Mouse (Mus musculus) heart, embryonic 16.5 days (tissue): Measurements from ENCODE around the gene Ppp1r3c. TPM values are rescaled to one million over a fixed set of nuclear protein-coding genes. Genes with fewer than 3 reads are reported as not detected.

Source experiments
- polyA plus RNA-seq: library from polyadenylated mRNA; unstranded; fragments of >200 nt; fragmentation: Nextera tagmentation; extraction: Ambion mirVana; gene quantifications from 2 replicates; pipeline ENCODE4 v1.2.1, GENCODE M21; 2015

Gene Ppp1r3c
- polyA plus RNA-seq, 1 experiment from 2014 or later: 117 TPM

Other genes with a start within 250 kb of the Ppp1r3c start
- gene Hectd2, start 182.0 kb downstream of the Ppp1r3c start, polyA plus RNA-seq: 3.3 and 4.6 TPM in 2 replicates
- gene Tnks2, start 97.6 kb upstream of the Ppp1r3c start, polyA plus RNA-seq: 25.8 and 36.0 TPM in 2 replicates
- gene Fgfbp3, start 183.0 kb upstream of the Ppp1r3c start, polyA plus RNA-seq: 3.6 and 4.2 TPM in 2 replicates
- gene Btaf1, start 189.4 kb upstream of the Ppp1r3c start, polyA plus RNA-seq: 6.9 and 7.2 TPM in 2 replicates